Mouse (Mus musculus) layer of hippocampus, postnatal 36 days (tissue): ENCODE results near the gene Ptma. TPM values are rescaled to one million over a fixed set of nuclear protein-coding genes. Genes with fewer than 3 reads are reported as not detected.
A peak's percentile ranks its signal among the peaks of the same experiment; 100 is the strongest.
"Not testable (repeated sequence)": the region's sequence is repeated elsewhere in the genome, so short reads cannot be mapped to it uniquely, and the experiment has no call there.

ENCODE experiments used
- DNase-seq, 2 experiments: peaks; one replicate each; pipeline ENCODE4 v3.0.0; 2022
- total RNA-seq, 2 experiments: library from RNA; stranded (reverse); gene quantifications; 2 replicates each; pipeline ENCODE4 v1.2.3; 2021

Ptma gene
- 100 to 1,000 TPM; 507 to 508 TPM for total RNA-seq

- peak; percentile 99 for DNase-seq
Observed at GRCm38 (mm10) chr1:86526116-86526788, at the start of gene Ptma. Gene Ptma (plus strand): TSS chr1:86526726.

DNA sequence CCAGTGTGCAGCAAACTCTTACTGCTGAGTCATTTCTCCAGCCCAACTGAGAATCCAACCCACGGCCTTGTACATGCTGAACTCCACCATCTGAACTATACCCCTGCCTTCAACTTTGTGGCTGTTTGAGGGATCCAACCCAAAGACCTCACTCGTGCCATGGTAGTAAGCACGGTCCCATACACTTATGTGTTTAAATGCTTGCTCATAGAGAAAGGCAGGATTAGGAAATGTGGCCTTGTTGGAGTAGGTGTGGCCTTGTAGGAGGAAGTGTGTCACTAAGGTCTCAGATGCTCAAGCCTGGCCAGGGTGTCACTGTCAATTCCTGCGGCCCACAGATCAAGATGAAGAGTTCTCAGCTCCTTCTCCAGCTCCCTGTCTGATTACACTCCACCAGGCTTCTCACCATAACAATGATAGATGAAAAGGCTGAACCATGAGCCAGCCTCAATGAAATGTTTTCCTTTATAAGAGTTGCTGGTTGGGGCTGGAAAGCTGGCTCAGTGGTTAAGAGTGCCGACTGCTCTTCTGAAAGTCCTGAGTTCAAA lies 48.7 kb upstream of the Ptma start:
- no peak for DNase-seq

DNA sequence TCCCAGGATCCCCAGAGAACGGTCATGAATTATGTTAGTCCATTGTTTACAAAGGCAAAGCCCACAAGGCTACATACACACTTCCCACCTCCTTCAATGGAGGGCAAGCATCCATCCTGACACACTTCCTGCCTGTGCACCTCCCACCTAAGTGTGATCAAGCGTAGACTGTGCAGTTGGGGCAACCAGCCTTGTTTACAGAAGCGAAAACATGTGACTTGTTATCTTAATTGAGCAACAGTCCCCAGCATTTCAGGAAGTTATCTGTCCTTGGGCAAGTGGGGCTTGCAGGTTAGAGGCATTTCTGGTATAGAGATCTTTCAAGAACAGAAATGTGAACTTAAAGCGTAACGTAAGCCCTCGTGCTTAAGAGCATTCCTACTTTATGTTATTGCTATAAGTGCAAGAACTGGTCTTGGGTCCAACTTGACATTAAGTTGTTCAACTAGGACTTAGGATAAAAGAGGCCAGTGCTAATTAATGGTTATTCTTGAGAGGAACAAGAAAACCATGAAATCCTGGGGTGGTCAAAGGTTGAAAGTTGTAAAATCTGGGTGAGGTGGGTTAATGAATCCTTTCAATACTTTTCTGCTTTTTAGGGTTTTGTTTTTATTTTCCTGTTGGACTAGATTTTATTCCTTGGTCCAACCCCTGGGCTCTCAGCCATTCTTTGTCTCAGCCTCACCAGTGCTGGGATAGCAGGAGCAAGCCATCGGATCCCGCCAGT lies 47.3 kb upstream of the Ptma start:
- no peak for DNase-seq

DNA sequence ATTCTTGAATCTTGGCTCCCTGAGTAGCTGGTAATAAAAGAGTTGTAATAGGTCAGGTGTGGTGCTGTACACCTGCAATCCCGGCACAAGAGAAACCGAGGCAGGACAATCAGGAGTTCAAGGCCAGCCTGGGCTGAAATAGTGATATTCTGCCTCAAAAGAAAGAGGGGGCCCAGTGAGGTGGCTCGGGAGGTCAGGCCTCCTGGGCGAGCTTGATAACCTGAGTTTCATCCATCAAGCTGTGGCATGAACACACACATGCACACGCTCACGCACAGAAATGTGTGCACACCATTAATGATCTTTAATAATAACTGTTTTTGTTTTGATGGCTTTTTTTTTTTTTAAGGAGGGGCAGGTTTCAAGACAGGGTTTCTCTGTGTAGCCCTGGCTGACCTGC lies 46.2 kb upstream of the Ptma start:
- DNase-seq: no peak

DNA sequence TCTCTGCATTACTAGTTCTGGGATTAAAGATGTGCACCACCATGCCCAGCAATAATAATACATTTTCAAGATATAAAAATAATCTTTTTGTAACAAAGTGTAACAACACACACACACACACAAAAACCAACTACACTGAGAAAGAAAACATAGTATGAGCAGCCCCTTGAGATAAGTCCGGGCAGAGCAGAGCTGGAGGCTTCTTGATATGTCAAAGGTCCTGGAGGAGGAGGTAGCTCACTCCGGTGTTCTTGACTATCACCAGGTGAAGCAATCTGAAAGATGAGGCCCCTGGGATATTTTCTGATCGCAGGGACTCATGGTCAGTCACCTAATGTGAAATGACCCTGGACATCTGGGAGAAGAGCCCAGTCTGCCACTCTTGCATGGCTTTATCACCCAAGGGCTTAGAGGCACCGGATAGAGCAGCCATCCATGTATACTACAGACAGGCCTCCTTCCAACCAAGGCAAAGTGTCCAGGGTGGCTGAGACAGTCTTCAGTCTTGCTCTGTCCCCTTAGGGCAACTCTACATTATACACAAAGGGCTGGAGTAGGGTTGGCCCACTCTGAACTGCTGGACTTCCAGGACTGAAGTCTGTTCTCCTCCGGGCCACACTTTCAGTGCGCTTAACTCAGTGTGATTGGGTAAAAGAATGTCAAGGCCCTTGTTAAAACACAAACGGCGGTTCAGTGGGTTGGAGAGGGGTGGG lies 45.6 kb upstream of the Ptma start:
- no peak for DNase-seq

GRCm38 (mm10) chr1:86481468-86481867 lies 45.1 kb upstream of the Ptma start:
- no peak for DNase-seq

- DNase-seq: no peak
Observed at GRCm38 (mm10) chr1:86482288-86482687, 44.2 kb upstream of the Ptma start.

GRCm38 (mm10) chr1:86482761-86483160 lies 43.8 kb upstream of the Ptma start:
- DNase-seq: no peak

DNA sequence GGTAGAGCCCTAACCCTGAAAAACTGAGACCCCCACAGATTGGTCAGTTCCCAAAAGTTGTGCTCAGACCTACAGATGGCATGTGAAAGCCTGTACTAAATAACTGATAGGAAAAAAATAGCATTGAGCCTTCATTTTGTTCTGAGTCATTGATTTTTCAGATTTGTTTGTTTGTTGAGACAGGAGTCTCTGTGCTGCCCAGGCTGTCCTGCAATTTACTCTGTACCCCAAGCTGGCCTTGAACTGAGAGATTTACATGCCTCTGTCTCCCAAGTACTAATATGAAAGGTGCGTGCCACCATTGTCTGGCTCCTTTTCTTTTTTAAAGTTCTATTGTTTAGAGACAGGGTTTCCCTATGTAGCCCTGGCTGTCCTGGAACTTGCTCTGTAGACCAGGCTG lies 41.2 kb upstream of the Ptma start:
- no peak for DNase-seq

DNA sequence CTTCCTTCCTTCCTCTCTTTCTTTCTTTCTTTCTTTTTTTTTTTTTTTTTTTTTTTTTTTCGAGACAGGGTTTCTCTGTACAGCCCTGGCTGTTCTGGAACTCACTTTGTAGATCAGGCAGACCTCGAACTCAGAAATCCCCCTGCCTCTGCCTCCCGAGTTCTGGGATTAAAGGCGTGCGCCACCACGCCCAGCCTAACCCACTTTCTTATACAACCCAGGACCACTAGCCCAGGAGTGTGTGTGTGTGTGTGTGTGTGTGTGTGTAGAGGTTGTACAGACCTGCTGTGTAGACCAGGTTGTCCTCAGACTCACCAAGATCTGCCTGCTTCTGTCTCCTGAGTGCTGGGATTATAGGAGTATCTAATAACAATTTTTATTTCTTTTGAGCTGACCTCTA lies 40.7 kb upstream of the Ptma start:
- not testable (repeated sequence) for DNase-seq

DNA sequence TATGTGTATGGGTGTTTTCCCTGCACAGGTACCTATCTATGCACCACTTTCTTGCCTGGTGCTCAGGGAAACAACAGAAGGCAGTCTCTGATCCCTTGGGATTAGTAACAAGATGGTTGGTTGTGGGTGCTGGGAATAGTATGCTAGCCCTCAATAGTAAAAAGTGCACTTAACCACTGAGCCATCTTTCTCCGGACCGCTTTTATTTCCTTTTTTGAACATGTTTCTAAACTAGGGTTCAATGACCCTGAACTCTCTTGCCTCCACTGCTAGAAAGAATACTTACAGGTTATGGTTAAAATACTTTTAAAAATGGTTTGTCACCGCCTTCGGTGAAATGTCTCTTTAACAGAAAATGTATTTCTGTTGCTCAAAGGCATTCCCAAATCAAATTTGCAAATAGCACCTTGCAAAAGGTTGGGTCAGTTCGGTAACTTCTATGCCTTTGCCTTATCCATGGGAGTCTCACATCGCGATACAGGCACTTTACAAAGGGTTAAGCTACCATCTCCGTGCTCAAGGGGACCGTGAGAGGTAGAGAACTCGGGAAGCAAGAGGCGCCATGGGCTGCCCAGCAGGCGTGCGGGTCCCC lies 39.7 kb upstream of the Ptma start:
- DNase-seq: no peak

- DNase-seq: peak; percentile 100
Observed at GRCm38 (mm10) chr1:86487295-86487907, 39.1 kb upstream of the Ptma start.

DNA sequence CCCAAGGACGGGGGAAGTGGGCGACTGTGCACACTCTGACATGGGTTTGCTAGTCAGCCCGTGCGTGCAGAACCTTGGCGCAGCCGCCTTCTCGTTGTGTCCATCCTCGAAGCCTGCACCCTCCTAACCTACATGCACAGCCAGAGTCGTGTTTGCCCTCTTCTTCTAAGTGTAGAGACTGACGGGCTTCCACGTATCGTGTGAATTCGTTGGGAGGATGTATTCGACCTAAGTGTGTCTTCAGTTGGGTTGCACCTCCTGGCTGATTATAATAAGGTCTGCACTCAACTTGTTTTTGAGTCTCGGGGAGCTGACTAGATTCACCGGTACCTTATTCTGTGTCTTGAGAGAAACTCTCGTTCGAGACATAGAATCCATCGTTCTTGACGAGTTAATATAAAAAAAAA lies 38.6 kb upstream of the Ptma start:
- DNase-seq: no peak

DNA sequence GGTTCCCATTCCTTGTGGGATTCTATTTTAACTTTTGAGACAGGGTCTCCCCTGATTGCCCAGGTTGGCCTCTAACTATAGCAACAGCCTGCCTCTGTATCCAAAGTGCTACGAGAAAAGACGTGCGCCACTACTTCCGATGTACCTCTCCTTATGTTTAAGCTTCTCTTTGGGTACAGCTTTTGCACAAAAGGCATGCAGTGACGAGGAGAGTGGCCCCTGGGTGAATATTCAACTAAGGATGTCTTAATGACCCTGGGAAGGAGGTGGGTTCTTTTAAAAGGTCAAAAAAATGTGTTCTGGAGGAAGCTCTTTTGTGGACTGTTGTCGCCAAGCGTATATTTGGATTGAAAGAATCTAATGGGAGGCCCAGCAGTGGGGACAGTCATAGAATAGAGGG lies 38.2 kb upstream of the Ptma start:
- no peak for DNase-seq

DNA sequence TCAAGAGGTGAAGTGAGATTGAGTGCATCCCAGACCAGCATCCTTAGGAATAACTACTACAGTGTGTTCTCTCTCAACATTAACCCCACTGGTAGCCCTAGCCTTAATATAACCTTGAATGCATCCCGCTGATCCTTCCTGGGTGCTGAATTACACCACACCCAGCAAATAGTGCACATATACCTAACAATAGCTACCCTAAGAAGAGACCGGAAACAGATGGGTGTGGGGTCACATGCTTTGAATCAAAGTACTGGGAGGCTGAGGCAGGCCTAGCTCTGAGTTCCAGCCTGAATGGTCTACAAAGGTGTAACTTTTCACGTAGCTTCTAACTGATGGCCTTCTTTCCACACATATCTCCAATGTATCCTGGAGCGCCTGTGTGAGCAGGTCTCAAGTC lies 37.8 kb upstream of the Ptma start:
- DNase-seq: no peak

- no peak for DNase-seq
Observed at GRCm38 (mm10) chr1:86489901-86490300, 36.6 kb upstream of the Ptma start.

DNA sequence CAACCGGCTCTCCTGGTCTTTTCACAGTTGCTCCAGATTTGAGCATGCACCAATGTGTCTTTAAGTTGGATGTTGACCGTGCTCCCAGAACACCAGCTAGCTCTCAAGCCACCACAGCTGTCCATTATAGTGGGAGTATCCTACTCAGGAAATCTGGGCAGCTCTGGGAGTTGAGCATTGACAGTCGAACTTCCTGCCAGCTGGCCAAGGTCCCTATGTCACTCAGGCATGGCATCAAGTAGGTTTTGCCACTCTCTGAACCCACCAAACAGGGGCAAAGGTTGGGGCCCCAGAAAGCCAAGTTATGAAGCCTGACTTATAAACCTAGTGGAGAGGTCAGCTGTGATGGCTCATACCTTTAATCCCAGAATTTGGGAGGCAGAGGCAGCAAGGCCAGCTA lies 35.8 kb upstream of the Ptma start:
- DNase-seq: no peak

- DNase-seq: no peak
Observed at GRCm38 (mm10) chr1:86491533-86492094, 34.9 kb upstream of the Ptma start.

DNA sequence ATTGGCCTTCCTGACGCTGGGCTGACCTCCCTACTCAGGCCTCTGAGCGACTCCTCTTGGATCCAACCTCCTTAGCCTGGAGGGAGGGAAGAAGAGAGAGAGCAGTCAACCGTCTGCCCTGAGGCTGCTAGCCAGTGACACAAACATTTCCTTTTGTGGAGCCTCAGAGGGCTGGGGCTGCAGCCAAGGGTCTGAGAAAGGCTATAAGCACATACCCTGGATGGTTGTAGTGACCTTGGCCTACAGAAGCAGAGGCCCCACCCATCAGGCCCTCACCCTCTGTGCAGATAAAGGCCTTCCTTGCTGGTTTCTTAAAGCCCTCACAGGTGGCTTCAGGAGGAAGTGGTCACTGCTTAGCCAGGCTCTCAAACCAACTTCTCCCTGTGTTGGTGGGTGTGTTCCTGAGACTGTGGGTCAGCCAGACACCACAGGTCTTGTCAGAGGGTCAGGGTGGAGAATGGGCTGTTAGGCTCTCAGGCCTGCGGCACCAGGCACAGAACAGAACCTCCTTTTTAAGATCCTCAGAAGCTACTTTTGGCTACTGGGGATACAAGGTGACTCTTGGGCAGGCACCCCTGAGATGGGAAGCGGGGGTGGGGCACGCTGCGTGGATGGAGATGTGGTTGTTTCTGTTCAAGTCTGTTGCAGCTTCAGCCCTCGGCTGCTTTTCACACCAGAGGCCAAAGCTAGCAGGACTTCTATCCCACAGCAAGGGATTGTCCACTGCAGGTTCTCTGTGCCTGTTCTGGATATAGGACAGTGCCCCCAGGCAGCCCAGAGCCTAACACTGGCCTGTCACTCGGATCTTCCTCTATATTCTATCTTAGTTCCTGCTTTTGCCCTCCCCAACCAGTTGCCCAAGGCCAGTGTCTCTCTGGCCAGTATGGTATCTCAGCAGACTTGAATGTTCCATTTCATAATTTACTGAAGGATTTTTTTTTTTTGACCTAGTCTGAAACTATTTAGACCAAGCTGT lies 34.1 kb upstream of the Ptma start:
- no peak for DNase-seq

DNA sequence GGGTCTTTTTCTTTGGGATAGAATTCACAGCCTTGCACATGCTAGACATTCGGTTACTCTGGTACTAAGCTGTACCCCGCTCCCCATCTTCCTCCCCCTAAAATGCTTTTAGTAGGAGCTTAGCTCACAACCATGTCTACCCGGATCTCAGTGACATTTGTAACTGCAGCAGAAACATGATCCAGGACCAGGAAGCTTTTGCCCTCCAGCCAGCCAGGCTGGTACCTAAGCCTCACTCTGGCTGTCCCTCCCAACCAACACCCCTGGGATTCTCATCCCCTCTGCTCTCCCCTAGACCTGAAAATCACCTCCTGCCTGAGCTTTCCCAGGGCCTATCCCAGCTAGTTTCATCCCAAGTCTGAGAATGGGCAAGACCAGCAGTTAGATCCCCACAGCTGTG lies 32.7 kb upstream of the Ptma start:
- DNase-seq: no peak

- DNase-seq: no peak
Observed at GRCm38 (mm10) chr1:86496340-86496739, 30.2 kb upstream of the Ptma start.
